Mouse (Mus musculus) c-Kit-negative CD71-positive TER-119-positive erythroid progenitor cells, embryonic 14.5 days (primary cell): ENCODE data around the gene Fkbp5.
"Not testable (repeated sequence)": the region's sequence is repeated elsewhere in the genome, so short reads cannot be mapped to it uniquely, and the experiment has no call there.

Source experiments
- DNase-seq: peaks from one replicate; pipeline ENCODE4 v3.0.0-alpha.2; 2013; ENCODE audit warnings: low read depth, low spot score

The Fkbp5 gene

DNA sequence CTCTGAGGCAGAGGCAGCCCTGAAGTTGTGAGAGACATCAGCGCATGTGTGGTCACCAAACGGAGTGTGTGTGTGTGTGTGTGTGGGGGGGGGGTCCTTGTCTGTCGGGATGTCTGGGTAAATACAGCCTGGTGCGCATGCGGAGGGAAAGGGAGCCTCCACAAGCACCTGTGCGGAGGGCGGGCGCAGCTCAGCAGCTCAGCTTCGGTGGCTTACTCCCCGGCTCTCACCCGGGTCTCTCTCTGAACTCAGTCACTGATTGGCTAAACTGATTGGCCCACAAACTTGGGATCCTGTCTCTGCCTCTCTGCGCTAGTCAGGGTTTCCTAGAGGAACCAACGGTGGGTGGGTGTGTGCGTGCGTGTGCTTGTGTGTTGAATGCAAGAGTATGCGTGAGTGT is 142.8 kb downstream of the Fkbp5 start:
- no peak for DNase-seq

DNA sequence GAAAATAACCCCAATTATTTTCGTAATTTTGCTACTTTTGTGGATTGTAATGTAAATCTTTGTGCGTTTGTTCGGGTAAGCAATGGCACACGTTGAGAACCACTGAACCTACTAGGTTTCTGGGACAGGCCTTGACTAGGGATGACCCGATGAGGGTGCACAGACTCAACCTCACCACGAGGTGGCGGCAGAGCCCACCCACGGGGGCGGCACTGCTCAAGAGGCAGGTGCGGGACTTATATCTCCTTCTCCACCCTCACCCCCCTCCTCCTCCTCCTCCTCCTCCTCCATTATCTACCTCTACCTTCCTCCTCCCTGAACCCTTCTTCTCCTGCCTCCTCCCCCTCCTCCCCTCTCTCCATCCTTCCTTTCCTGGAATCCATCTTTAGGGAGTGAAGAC is 143.5 kb downstream of the Fkbp5 start:
- peak; percentile 30 for DNase-seq

DNA sequence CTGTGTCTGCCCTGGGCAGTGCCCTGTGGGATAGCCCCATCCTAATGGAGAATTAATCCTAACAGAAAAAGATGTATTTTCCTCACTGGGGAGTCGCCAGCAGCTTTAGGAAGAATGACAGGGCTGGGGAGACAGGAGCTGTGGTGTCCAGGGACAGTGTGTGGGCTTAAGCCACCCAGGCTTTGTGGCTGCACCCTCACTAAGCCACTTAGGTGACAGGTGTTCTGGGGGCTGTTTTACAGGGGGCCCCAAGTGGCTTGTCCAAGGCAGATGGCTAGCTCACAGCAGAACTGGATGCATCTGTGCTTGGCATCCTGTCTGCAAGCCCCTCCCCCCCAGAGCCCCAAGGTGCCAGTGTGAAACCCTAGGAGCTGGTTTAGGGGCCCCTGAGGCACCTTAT is 145.4 kb downstream of the Fkbp5 start:
- DNase-seq = no peak

DNA sequence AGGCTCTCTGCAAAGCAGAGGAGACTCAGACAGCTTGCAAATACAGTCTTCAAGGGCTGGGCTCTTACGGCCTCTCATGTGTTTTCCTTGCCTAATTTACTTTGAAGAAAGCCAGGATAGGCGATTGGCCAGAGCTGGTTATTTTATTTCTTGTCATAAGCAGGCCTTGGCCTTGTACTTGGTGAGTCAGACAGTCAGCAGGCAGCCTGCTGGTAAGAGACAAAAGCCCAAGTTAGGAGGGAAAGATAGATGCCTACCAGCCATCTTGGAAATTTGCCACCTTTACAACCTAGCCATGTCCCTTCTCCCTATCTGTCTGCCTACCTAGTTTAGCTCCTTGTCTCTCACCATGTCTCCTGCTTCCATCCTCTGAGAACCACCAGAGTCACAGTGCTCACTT is 146.0 kb downstream of the Fkbp5 start:
- no peak for DNase-seq

DNA sequence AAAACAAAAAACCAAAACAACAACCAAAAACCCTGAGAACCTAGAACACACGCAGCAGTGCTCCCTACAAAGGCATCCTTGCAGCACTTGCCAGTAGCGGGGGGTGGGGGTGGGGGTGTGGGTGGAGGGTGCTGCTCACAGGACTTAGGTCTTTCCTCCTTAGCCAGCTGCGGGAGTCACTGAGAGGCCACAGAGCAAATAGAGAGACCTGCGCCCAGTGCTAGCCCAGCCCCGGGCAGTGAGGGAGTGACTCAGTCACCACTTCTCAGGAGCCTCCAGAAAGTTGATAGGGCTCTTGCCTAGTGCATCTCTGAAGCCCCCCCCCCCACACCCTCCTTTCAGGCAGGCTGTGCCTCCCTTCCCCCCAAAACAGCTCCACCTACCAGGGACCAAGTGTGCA is 148.3 kb downstream of the Fkbp5 start:
- DNase-seq = no peak

DNA sequence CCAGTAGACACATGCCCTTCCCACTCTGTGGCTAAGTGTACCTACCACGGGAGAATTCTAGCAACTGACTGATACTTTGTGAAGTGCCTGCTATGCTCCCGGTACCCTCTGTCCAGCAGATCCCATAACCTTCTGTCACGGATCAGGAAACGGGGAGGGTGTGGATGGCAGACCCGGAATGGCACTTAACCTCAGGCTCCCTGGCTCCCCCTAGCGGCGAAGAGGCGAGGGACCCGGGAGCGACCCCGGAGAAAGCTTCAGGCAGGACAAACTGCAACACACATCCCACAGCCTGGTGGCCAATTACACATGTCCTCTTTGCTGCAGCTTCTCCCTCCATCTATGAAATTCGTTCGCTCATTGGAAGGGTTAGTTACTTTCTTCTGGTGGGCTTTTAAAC is 148.9 kb downstream of the Fkbp5 start:
- DNase-seq = peak; percentile 47

DNA sequence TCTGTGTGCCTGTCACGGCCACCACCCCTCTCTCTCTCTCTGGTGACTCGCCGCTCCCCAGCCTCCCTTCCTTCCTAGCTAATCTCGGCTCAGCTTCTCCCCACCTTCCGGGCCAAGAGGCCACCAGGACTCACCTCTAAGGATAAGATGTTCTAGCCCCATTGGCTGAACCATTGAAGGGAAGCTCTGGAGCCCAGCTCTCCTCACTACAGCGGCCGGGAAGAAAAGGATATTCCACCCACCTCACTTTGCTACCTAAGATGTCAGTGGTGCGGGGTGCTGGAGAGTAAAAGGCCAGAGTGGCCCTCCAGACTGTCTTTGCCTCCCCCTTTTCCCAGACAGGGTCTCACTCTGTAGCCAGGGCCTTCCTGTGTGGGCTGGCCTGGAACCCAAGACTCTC is 152.2 kb downstream of the Fkbp5 start, which contains the start of gene Tulp1:
TSS of gene Tulp1 (minus strand) at position 101 of the 400 bp plus-strand sequence.
- no peak for DNase-seq

DNA sequence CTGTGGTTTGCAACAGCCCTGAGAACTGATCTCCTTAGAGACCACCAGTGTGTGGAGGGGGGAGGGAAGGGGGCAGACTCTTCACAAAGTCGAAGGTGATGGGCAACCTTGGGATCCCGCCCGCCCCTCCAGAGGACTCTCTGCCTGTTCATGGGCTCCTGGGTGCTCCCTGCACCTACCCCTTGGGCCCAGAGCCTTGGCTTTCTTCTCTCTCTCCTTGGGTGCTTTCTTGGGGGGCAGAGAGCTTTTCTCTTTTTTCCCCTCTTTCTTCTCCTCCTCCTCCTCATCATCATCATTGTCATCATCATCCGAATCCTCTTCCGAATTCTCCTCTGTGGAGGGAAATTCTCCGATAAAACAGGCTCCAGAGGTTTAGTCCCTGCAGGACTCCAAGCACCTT is 153.8 kb downstream of the Fkbp5 start:
- DNase-seq = no peak

DNA sequence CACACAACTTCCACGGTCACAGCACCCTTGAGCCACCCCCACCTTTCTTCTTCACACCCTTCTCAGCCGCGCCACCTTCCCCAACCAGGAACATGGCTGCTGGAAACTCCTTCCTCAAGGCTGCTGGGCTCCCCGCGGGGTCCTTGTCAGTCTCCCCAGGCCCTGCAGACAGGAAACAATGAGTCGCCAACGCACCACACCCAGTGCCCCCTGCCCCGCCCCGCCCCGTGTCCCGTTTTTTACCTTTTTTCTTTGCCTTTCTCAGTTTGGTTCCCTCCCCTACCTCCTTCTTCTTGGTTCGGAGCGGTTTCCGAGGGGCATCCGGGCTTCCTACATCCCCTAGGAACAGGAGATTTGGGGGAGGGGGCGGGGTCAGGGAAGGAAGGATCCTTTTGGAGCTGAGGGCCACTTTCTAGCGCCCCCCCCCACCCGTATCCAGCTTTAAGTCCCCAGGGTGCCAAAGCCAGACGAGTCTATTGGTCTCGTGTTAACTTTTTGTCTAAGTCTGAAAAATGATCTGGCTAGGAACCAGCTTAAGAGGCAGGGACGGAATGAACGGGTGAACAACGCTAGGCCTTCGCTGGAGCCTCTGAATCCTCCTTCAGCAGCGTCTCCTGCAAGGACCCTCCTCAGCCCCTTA is 154.6 kb downstream of the Fkbp5 start:
- no peak for DNase-seq

DNA sequence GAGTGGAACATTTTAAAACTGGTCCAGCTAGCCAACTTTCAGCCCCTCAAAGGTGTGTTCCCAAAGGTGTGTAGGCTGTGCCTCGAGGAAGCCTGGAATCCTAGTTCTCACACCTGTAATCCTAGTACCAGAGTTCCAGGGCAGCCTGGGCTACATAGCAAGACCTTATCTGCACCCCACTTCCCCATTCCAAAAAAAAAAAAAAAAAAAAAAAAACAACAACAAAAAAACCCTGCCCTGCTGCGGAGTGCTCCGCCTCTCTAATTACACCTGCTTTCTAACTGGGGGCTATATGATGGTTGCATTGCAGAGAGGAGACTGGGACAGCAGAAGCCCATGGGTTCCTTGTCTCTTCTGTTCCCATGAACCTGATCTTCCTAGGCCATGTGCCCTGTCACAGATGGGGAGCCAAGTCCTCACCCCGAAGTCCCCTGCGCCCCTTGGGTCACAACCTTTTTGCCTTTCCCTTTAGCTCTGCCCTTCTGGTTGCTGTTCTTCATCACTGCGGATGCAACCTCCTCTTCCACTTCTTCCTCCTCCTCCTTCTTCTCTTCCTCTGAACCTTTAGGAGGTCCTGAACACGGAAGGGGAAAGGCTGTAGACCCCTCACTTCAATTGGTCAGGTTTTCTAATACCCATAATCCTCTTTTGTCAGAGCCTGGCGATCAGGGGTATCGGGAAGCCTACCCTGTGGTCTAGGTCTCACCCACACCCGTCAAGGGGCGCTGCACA is 155.2 kb downstream of the Fkbp5 start:
- no peak for DNase-seq

DNA sequence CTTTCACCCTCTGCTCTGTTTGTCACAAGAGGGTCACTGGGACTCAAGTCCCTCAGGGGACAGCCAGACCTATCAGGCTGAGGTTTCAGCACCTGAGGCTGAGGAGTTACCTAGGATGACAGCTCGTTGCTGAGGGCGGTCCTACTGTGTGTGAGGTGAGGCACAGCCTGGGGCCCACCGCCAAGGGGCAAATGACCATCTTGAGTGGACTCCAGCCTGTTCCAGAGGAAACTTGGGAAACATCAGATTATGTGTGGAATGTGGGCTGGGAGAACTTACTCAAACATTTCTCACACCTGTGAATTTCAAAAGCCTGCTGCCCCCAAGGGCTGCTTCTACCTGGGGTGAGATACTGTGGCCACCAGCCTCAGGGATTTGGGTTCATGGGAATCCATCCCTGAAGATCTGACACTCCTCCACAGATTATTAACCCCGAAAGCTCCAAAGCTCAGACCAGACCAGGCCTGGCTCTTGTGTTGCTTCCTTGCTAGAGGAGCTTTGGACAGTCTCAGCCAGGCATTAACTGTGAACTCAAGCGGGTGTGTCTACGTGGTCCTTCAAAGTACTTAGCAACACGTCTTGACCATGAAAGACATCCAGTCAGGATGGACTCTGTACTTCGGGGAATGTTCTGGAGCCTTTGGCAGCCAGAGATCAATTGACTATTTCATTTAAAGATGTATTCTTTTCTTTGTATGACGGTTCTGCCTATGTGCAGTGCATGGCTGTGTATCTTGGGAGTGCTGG is 156.6 kb downstream of the Fkbp5 start:
- DNase-seq = no peak

DNA sequence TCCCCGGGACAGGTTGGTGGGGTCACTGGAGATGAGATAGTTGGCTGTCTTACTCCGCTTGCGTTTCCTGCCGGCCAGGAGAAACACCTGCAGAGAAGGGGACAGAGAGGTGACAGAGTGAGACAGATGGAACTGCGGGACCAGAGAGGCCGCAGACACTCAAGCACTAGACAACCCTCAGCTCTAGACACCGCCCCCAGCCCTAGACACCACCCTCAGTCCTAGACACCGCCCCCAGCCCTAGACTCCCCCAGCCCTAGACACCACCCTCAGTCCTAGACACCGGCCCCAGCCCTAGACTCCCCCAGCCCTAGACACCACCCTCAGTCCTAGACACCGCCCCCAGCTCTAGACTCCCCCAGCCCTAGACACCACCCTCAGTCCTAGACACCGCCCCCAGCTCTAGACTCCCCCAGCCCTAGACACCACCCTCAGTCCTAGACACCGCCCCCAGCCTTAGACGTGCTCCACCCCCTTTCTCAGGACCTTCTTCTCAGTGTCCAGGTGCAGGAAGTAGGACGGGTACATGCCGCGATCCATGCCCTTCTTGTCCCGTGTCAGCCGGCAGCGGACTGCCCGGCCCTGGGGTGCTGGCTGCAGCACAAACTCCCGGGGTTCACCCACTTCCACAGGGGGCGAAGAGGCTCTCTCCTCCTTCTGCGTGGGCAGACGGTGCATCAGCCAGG is 158.6 kb downstream of the Fkbp5 start:
- not testable (repeated sequence) for DNase-seq

DNA sequence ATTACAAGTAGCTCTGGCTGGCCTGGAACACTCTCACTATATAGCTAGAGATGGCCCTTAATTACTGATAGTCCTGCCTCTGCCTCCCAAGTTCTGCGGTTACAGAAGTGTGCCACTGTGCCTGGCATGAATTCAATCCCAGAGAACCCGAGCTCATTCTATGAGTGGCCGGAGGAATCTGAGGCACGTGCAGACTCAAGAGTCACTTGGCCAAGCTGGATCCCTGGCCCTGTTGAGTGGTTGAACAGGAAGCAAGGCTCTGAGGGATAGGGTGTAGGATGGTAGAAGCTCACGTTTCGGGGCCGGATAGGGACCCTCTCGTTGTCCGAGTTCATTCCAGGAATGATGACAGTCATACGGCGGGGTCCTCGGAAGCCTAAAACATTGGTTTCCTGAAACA is 161.5 kb downstream of the Fkbp5 start:
- no peak for DNase-seq

DNA sequence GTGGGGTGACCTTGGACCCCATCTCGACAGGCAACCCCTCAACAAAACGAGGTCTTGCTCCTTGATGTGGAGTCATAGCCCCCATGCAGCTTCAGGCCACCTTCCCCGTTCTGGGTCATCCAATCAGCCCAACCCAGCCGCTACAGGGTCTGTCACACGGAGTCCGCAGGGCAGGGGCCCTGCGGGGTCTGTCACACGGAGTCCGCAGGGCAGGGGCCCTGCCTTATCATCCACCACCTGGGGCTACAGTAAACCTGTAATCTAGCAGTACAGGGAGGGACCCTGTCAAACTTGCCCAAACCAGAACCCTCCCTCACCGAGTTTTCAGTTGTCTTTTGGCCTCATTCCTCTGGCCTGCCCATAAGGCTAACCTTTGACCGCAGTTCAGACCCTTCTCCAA is 165.3 kb downstream of the Fkbp5 start:
- DNase-seq = no peak

DNA sequence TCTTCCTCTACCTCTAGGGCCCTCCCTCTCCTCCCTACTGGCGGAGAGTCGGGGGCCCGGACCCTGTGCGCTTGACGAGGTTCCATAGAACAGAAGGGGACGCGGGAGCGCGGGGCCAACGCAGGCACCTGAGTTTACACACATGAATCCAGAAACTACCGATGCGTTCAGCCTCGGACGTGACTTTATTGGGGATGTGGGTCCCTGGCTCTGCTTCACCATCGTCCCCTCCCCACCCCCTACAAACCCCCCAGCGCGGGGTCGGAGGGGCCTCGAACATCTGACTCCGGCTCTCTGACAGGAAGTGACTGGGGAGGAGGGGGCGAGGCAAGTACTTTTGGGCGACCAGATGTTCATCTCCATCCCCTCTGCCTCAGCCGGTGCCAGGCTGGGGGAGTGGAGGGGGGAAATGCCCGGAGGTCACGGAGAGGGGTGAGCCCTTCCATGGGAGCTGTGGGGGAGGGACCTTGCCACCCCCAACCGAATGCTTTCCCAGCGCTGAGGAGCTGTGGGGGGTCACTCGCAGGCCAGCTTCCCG is 165.9 kb downstream of the Fkbp5 start:
- DNase-seq = no peak

DNA sequence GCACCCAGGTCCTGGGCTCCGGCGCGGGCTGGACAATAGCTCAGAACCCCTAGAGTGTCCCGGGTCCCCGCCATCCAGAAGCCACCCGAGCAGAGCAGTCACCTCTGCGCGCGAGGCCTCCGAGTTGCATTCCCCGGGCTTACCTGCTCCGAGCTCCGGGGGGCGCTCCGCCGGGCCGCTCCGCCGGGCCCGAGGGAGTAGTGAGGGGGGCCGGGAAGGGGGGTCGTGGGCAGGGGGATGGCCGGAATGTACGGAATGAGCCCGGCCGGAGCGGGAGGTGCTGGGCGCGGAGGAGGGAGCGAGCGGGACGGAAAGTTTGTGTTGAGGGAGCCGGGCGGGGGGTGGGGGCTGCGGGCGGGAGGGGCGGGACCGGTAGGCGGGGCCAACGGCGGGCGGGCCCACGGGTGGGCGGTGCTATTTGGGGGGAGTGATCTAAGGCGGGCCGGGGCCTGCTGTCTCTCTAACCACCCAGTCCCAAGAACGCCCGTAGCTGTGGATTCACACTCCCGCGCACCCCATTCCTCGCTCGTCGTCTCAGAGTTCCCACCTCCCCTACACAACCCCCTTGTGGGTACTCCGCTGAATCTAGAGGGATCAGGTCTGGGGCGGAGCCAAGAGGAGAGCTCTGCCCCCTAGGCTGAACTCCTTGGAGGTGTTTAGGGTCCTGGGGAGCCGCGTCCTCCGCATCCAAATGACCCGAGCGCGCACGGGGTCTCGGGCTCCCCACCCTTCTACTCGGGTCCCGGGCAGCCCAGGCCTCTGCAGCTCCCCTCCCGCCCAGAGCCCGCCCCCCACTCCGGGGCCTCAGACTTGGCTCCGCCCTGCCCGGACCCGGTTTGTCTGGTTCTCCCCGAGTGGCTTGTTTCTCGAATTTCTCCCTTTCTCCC is 166.6 kb downstream of the Fkbp5 start, which contains the start of gene Tead3:
TSS of gene Tead3 (minus strand) at position 352 of the 887 bp plus-strand sequence.
- no peak for DNase-seq

DNA sequence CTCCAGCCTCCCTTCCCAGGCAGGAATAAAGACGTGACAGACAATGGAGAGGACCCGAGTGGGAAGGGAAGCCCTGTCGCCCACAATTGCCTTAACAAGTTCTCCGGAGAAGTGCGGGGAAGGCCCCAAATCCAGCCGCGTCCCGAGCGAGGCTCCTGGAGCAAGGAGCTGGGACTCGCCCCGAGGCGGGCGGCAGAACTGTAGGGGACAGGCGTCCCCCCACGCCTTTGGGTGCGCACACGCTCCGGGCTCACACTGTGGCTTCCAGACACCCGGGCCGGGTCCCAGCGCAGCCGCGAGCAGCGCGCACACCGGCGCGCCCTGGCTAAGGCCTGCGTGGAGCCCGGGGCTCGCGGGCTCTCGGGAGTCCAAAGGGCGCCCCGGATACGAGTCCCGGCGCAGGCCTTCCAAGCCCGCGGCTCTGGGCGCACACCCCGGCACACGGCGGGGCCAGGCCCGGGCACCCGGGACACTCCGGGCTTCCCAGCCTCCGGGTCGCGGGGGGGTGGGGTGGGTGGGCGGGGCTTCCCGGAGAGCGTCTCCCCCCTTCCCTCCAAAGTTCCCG is 167.3 kb downstream of the Fkbp5 start:
- DNase-seq = no peak

DNA sequence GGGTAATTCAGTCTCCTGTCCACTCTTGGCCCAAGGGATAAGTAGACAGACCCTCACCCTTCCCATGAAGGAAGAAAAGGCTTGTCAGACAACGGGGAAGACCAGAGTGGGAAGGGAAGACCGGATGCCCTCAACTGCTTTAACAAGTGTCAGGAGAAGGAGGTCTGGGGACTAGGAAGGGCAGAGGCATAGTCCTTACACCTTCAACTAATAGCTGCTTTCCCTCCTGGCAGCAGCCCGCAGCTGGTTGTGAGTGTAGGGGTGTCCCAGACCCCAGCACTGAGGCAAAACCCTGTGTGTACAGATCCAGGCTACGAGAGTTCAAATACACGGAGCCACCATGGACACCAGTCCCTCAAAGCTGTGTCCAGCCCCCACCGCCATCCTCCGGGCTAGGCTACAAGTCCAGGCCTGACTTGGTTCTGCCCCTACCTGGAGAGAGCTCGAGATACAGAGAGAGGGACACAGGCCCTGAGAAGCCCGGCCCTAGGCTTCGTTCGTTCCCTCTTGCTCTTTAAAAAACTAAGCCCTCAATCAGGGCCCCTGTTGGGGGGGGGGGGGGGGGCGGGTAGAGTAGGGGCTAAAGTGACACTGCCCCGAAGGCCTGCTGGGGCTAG is 168.0 kb downstream of the Fkbp5 start:
- no peak for DNase-seq
